Mouse (Mus musculus) spleen, postnatal 36 days (tissue): ENCODE measurements around the gene Usp1.
"Not testable (repeated sequence)": the region's sequence is repeated elsewhere in the genome, so short reads cannot be mapped to it uniquely, and the experiment has no call there.

Source experiments
- DNase-seq, 2 experiments: peaks; one replicate each; pipeline ENCODE4 v3.0.0; 2022; ENCODE audit warnings: low spot score in 2 of 2, mixed read lengths in 1 of 2

Usp1 gene

GRCm38 (mm10) chr4:98979976-98980375 lies 56.4 kb downstream of the Usp1 start:
- DNase-seq = not testable (repeated sequence)

DNA sequence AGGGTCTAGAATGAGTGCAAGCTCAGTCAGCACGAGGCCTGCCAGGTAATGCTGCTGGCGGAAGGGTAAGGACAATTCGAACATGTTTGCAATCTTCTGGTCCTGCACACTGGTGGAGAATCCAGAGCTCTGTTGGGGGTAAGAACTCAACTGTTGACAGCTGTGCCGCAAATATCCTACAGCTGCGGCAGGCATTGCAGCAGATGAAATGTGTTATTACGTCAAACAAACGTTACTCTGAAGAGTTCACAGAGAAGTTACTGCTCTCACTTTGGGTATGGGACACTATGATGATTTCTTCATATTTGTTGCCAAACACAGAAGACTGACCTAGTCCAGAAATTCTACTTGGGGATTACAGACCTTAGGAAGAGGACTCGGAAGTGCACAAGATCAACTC lies 61.1 kb downstream of the Usp1 start:
- DNase-seq = no peak
